Mouse (Mus musculus) cerebellum, adult 11 months (tissue): ENCODE data around the gene Pex16.
A peak's percentile ranks its signal among the peaks of the same experiment; 100 is the strongest.
"Not testable (repeated sequence)": the region's sequence is repeated elsewhere in the genome, so short reads cannot be mapped to it uniquely, and the experiment has no call there.

Experiments
- DNase-seq: peaks from one replicate; pipeline ENCODE4 v3.0.0; 2022

The Pex16 gene

DNA sequence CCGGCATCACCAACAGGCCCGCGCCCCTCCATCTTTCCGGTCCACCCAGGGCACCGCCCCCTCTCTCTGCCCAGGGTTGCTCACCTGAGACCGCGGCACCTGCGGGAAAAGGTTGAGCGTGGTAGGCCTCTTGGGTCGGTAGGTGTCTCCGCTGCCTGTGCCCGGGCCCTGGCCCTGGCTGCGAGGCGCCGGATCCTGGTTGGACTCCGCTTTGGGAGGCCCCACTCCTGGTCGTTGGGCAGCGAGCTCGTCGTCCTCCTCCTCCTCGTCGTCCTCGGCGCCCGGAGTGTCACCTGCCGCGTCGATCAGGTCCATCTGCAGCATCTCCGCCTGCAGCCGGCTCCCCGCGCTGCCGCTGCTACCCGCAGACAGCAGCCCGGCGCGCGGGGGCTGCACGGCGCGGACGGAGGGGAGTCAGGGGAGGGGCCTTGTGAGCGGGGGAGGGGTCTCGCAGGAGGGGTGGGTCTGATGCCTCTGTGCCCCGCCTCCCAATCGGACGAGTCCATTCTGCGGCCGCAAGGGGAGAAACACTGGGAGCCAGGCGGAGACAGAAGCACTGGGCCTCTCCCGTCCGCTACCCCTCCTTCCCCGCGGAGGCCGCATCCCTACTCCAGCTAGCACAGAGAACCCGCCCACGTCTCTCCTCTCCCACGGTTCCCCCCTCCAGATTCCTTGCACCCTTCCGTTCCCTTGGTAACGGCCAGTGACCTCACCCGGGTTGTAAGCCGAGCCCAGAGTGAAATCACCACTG lies 14.6 kb downstream of the Pex16 start:
- peak; percentile 85 for DNase-seq

DNA sequence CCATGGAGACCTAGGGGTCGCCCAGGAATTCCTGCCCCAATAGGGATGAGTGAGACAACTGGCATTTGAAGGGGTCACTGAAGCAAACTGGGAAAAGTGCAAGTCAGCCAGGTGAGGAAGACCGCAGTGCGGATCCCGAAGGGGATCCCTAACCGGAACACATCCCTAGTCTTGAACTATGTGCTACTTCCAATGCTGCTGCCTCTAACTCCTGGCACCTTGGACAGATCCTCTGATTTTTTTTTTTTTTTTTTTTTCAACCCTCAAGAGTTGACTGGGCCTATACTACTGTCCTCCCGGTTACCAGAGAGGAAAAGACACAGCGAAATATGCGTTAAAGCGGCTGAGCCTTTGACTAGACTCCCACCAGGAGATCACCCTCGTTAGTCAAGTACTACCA lies 15.2 kb downstream of the Pex16 start:
- DNase-seq = no peak

- no peak for DNase-seq
Measured at GRCm38 (mm10) chr2:92390206-92390930, 15.9 kb downstream of the Pex16 start.

GRCm38 (mm10) chr2:92391116-92391515 lies 16.6 kb downstream of the Pex16 start:
- peak; percentile 59 for DNase-seq

DNA sequence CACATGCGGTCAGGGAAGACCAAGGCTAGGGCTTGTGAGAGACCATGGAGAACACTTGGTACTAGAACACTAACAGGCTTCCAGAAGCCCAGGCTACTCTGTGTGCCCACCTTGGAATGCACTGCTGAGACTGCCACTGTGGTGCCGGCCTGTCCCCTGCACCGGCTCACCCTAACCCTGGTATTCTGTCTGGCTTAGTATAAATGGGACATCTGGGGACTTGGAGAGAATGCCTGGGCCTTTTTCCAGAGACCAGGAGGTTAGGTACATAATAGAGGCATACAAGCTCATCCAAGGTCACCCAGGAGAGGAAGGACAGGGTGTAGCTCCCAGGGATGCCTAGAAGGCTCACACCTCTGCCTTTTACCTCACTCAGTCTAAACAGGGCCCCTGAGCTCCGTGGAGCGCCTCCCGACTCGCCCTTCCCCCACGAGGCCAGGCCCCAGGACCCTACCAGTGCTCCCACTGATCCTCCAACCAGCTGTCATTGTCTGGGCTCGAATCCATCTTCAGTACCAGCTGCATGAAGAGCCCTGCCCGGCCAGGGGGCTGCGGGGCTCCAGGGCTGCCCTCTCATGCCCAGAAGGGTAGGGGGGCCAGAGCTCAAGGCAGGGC lies 17.3 kb downstream of the Pex16 start:
- no peak for DNase-seq

GRCm38 (mm10) chr2:92392318-92393264 lies 18.1 kb downstream of the Pex16 start:
- DNase-seq = no peak

DNA sequence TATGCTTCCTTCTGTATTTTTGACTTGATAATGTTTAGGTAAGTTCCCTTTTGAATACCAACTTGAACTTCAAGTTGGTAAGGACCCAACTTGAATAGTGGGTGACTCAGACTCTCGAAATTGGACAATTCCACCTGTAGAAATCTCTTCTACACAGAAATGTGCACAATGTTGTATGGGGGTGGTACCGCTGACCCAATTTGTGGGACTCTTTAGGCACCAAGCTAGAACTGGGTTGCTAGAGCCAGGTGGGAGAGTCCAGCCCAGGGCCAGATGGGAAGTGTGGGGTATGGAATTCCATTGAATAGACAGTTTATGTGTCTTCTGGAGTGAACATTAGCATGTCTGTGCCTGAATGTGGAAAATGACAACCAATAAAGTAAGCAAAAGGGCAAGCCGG lies 21.1 kb downstream of the Pex16 start:
- no peak for DNase-seq

- no peak for DNase-seq
Measured at GRCm38 (mm10) chr2:92397436-92397835, 23.0 kb downstream of the Pex16 start.

GRCm38 (mm10) chr2:92399877-92400276 lies 25.4 kb downstream of the Pex16 start:
- DNase-seq = not testable (repeated sequence)

DNA sequence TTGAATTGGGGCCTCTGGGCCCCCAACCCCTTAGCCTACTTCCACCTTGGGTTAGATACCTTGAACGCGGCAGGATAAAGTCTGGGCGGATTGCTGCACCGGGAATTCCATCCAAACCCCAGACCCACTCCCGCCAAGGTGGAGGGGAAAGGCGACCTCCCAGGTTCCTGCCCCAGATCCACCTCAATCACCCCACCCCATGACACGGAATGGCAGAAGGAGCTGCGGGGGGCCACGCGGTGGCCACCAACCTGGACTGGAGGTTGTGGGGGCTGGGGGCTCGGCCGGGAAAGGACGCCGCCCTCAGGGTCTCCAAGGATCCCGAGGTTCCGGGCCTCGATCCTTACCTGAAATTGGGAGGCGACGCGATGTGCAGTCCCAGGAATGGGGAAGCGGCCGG lies 26.2 kb downstream of the Pex16 start:
- peak; percentile 61 for DNase-seq

DNA sequence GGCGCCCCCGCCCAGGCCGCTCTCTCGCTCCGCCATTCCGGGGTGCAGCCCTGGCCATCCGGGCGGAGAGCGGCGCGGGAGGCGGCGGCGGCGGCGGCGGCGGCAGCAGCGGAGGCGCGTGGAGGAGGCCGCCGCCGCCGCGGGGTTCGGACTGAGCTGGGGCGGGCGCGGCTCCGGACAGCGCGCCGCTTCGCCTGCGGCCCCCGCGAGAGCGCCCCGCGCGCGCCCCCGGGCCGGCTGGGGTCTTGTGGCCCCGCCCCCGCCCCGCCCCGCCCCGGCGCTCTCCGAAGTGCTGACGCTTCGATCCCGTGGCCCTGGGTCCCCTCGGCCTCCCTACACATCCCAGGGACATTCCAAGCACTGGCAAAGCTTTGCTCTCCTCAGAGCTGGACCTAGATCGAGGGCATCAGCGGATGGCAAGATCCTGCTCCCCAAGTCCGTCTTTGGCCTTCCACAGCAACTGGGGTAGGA lies 26.6 kb downstream of the Pex16 start, which contains the start of gene Mapk8ip1:
Mapk8ip1 (minus strand) TSS at position 173 of the 471 bp plus-strand sequence.
- peak; percentile 62 for DNase-seq

DNA sequence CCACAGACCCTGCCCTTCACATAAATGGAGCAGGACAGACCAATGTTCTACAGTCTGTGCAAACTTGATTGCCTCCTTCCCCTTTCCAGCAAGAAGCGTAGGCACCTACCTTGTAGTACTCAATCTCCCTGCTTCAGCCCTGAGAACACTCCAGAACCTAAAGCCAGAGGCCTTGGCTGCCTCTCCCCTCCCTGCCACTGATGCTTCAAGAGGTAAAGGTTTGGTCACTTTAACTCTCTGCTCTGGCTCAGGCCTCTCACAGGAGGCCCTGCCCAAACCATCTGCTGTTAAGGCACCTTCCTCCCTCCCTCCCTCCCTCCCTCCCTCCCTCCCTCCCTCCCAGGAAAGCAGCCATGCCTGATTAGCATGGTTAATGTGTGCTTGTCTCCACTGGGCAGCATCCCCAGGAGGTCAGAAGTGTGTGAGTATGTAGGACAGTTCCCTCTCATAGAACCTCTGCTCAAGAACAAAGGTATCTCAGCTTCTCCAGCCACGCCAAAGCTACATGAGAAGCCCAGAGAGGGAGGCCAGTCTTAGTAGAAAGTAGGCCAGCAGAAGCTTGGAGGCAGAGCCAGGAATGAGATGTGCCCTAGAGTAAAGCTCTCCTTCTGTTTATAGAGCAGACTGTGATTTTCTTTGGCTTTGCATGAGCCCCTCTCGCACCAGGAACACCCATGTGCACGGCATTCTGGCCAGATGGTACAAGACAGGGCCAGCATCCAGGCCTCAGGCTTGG lies 28.3 kb downstream of the Pex16 start:
- DNase-seq = peak; percentile 82

- peak; percentile 35 for DNase-seq
Measured at GRCm38 (mm10) chr2:92403776-92404319, 29.4 kb downstream of the Pex16 start.

DNA sequence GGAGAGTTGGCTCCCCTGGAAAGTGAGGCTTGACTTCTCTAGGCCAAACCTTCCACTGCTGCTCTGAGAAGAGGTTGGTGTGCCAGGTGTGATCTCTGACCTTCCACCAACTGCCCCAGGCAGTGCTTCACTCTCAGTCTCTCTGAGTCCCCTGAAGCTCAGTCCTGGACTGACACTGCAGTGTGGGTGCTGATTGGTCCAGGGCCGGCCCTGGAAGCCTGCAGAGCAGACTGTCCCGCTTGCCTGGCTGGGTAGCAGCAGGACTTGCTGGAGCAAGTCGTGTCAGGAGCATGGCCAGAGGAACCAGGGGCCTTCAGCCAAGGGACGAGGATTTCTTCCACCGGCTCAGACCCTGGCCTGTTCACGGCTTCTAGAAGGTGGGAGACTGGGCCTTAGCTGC lies 30.3 kb downstream of the Pex16 start:
- peak; percentile 31 for DNase-seq

GRCm38 (mm10) chr2:92405687-92406086 lies 31.2 kb downstream of the Pex16 start:
- peak; percentile 24 for DNase-seq

GRCm38 (mm10) chr2:92408309-92409045 lies 34.0 kb downstream of the Pex16 start:
- no peak for DNase-seq

- DNase-seq = peak; percentile 75
Measured at GRCm38 (mm10) chr2:92411705-92412104, 37.2 kb downstream of the Pex16 start.

DNA sequence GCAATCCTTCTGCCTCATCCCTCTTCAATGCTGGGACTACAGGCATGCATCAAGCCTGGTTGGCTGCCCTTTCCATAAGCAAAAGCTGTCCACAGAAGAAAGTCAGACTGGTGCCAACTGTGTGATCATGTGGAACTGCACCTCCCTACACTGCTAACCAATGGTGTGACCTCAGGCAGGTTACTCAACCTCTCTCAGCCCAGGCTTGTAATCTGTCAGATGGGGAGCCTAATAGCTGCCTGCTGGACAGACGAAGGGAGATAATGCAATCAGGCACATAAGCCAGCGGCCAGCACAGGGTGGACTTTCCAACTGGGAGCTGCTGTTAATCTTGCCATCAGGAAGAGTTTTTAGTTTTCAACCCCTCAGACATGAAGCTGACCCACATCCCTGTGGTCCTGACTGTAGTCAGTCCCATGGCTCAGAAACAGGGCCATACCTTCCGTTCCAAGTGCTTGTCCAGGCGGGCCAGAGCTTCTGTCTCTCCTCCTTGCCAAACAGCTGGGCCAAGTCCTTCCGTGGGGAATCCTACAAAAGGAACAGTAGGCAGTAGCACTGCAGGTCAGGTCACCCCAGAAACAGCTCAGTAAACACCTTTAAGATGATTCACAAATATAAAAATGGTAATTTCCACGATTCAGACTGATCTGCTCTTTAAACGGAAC lies 47.4 kb downstream of the Pex16 start:
- no peak for DNase-seq

- no peak for DNase-seq
Measured at GRCm38 (mm10) chr2:92422388-92423135, 48.1 kb downstream of the Pex16 start.
